Mouse (Mus musculus) left cerebral cortex, adult 9 months (tissue): ENCODE measurements around the gene Bche.

Experiments used
- DNase-seq, 2 experiments: peaks; one replicate each; pipeline ENCODE4 v3.0.0; 2022; ENCODE audit warnings: low spot score in 2 of 2

The Bche gene

GRCm38 (mm10) chr3:73708410-73708714, at the start of gene Bche:
Gene Bche, minus strand, starts transcription at chr3:73708415.
- DNase-seq: no peak

- DNase-seq: no peak
Observed at GRCm38 (mm10) chr3:73741998-73742397, 33.8 kb upstream of the Bche start.

GRCm38 (mm10) chr3:73731677-73732076, 23.5 kb upstream of the Bche start:
- DNase-seq: peak in 1 of 2 experiments; percentile 11

GRCm38 (mm10) chr3:73729511-73729910, 21.3 kb upstream of the Bche start:
- DNase-seq: no peak

DNA sequence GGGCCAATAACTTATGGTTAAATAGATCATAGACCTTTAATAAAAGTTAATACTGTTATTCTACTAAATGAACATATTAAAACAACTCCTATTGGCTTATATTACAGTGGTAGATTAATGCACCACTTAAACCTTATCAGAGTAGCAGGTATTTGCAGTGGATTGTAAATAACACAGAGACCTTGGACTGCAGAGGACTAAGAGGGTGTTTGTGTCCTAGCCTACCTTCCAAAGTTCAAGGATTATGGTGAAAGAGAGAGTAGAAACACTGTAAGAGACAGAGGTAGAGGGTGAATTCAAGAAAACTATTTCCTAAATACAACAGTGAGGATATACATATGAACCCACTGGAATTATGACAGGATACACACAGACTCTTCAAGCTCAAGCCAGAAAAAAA, 17.5 kb upstream of the Bche start:
- no peak for DNase-seq

DNA sequence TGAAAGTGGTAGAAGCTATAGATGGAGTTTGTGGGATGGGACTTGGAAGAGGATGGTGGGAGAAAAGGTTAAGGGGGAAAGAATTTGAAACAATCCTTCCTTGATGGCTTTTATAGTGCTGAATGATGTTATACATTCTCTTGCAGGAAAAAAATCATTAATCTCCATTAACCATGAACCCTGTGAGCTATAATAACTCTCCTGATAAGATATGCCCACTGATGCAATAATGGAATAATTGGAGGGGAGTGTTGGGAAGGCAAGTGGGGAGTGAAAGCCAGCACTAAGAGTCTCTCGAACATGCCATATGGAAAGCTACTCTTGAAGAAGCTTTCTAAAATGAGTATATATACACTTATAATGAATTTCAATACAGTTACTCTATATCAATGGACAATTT, 16.7 kb upstream of the Bche start:
- DNase-seq: no peak

DNA sequence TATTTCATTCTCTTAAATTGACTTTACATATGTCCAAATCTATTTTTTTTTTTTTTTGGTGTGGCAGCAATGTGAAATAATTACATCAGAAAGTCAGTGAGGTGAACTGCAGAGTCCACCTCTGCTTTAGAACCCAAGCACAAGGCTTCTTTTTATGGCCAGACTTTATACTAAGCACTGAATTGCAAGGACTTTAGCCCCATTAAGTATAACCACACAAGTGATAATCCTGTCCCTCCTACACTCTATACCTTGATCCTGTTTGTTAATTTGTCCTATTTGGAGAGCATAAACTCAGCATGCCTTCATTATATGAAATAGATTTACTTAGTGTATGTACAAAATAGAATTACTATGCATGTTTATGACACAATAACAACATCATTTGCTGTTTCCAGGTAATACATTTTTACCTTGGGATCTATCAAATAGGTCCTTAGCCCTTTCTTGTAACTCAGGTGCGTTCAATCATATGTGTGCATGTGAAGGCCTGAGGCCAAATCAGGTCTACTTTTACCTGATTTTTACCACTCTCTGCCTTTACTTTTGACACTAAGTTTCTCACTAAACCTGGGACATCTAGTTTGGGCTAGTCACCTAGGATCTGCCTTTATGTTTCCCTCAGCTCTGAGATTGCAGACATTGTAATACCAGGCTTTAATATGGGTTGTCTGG, 9.5 kb upstream of the Bche start:
- no peak for DNase-seq

DNA sequence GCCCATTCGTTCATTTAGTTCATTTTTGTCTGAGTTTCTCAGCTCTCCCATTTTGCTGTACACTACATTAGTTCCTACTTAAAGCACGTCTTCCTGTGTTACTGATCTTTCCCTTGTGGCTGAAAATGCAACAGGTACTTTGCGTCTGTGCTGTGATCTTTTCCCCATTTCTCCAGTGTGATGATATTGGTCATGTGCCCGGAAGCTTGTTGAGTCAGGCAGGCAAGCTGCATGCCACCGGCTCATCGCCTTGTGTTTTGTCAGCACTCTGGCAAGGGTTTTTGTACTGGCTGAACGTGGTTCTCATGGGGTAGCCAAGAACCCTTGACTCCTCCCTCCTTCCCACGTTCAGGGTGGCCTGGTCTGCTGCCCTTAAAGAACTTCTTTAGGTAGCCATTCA, 1.7 kb upstream of the Bche start:
- no peak for DNase-seq

DNA sequence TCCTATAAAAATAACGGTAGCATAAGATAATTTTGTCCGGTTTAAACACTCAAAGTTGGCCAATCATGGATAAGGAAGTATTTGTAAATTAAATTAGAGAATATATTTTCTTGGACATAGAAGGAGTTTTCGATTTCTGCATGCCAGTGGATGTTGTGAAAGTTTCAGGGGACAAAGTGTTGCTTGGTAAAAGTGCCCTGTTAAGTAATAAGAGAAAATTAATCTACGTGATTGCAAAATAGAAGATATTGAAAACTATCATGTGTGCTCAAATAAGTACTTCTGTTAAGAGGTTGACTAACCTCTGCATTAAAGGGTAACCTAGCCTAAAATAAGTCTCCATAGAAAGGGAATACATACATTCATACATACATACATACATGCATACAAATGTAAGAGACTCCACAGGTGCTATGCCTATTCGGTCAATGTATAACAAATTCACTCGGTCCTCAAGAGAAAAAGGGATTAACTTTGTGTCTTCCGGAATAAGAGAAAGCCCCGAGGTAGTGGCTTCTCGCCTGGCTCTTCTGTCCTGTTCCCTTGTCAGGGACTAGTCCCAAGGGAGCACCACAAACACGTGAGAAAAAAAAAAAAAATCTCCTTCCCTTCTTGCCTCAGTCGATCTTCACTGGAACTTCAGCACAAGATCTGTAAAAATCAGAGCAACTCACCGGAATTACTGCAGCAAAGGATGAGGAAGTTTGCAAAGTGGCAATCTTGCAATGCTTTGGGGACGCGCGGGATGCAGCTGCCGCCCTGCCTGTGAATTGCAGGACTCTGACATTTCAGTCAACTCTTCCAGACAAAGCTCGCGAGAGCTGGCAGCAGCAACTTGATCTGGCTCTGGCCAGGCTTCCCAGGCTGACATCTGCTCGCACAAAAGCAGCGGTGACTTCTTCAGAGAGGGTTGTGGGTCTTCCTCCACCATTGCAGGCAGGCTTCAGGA, 480 bp downstream of the Bche start:
- DNase-seq: peak in 1 of 2 experiments; percentile 22

DNA sequence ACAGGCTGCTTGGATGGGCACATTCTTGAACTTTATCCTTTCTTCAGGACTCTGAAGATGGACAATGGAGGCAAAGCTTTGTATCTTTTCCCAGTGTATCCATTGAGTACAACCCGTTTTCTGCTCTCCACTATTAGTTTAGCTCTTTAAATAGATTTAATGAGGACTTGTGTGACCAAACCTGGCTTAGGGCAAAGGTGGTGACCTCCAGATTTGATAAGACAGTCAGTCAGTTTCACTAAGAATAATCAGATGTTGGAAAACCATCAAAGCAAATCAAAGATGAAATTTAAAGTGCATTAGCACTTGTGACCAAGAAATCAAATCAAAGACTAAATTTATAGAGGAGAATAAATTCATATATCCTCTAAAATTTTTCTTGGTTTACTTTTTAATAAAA, 1.7 kb downstream of the Bche start:
- no peak for DNase-seq

DNA sequence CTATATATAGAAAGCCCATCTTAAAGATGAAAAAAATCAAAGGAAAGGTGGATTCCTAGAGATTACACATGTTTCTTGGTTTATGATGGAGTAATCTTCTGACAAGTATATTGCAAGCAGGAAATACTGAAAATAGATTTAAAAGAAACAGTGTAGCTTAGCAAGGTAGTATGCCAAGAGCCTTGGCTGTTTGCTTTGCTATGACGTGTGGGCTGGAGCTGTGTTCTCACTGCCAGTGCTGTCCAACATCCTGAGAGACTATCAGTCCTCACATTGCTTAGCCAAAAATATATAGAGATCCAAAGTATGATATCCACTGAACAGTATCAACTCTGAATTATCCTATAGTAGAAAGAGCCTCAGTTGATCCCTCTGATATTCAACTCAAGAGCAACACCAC, 9.3 kb downstream of the Bche start:
- peak in 1 of 2 experiments; percentile 3 for DNase-seq

GRCm38 (mm10) chr3:73673333-73673732, 34.9 kb downstream of the Bche start:
- no peak for DNase-seq

DNA sequence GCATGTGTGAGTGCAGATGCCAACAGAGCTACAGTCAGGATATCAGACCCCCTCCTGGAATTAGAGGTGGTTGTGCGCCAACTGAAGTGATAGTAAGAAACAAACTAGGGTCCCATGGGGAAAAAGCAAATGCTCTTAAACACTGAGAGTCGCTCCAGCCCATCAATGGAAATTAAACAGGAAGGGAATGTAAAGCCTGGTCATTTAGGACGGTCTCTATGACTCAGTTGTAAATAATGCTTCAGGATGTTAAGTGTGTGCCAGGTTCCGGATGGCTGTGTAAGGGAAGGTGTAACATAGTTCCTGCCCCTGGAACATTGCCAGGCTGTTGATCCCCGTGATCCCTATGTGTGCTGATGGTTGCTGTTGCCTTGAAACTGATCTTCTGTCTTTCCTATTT, 40.0 kb downstream of the Bche start:
- DNase-seq: no peak

- no peak for DNase-seq
Observed at GRCm38 (mm10) chr3:73667245-73668131, 40.7 kb downstream of the Bche start.

GRCm38 (mm10) chr3:73650281-73650680, 57.9 kb downstream of the Bche start:
- DNase-seq: no peak

DNA sequence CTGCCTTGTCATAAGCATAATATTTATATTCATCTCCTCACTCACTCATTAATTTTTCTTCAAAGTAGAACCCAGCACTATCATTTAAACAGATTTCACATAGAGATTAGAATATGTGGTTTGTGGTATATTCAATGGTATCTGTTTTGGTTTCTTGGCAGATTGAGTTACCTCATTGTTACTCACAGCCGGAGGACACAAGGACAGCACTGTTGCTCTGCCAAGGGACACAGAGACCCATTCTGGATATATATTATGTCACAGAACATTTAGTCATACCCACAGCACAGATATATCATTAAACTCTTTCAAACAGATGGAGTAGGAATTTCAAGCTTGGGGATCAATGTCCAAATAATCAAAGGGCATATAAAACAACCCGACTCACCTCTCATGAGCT, 61.2 kb downstream of the Bche start:
- no peak for DNase-seq

GRCm38 (mm10) chr3:73611421-73611820, 96.8 kb downstream of the Bche start:
- peak; percentile 7 to 68 for DNase-seq

- DNase-seq: no peak
Observed at GRCm38 (mm10) chr3:73591757-73592533, 116.3 kb downstream of the Bche start.
